Mouse (Mus musculus): ENCODE measurements around the gene Mboat1. TPM values are rescaled to one million over a fixed set of nuclear protein-coding genes. Genes with fewer than 3 reads are reported as not detected.

Gene Mboat1
- total RNA-seq, 2 experiments from 2014 or later: 1.5 to 2.1 TPM

GRCm38 (mm10) chr13:30245573-30245972 is 109.3 kb downstream of the Mboat1 start:
- no peak for DNase-seq (ENCODE audit: low spot score in 2 of 2)

- no peak for DNase-seq (ENCODE audit: low spot score in 2 of 2)
Observed at GRCm38 (mm10) chr13:30250341-30250905, 114.1 kb downstream of the Mboat1 start.

GRCm38 (mm10) chr13:30251431-30251830 is 115.1 kb downstream of the Mboat1 start:
- DNase-seq (ENCODE audit: low spot score in 2 of 2): no peak

- DNase-seq (ENCODE audit: low spot score in 2 of 2): no peak
Observed at GRCm38 (mm10) chr13:30252692-30253091, 116.4 kb downstream of the Mboat1 start.

GRCm38 (mm10) chr13:30253636-30254264 is 117.5 kb downstream of the Mboat1 start:
- no peak for DNase-seq (ENCODE audit: low spot score in 2 of 2)

- DNase-seq (ENCODE audit: low spot score in 2 of 2): no peak
Observed at GRCm38 (mm10) chr13:30254421-30254820, 118.1 kb downstream of the Mboat1 start.

- no peak for DNase-seq (ENCODE audit: low spot score in 2 of 2)
Observed at GRCm38 (mm10) chr13:30258802-30259201, 122.5 kb downstream of the Mboat1 start.

GRCm38 (mm10) chr13:30259326-30259725 is 123.0 kb downstream of the Mboat1 start:
- DNase-seq (ENCODE audit: low spot score in 2 of 2): no peak

GRCm38 (mm10) chr13:30259912-30260560 is 123.7 kb downstream of the Mboat1 start:
- peak; percentile 81 to 82 for DNase-seq (ENCODE audit: low spot score in 2 of 2)

- DNase-seq (ENCODE audit: low spot score in 2 of 2): no peak
Observed at GRCm38 (mm10) chr13:30263681-30264080, 127.4 kb downstream of the Mboat1 start.

GRCm38 (mm10) chr13:30264303-30264702 is 128.0 kb downstream of the Mboat1 start:
- no peak for DNase-seq (ENCODE audit: low spot score in 2 of 2)

- DNase-seq (ENCODE audit: low spot score in 2 of 2): no peak
Observed at GRCm38 (mm10) chr13:30264765-30265164, 128.5 kb downstream of the Mboat1 start.

GRCm38 (mm10) chr13:30266036-30266435 is 129.7 kb downstream of the Mboat1 start:
- DNase-seq (ENCODE audit: low spot score in 2 of 2): no peak

GRCm38 (mm10) chr13:30272040-30272686 is 135.9 kb downstream of the Mboat1 start:
- peak; percentile 51 to 61 for DNase-seq (ENCODE audit: low spot score in 2 of 2)

Other genes with a start within 250 kb of the Mboat1 start
- 10 to 100 TPM; 25.8 to 27.5 TPM for gene E2f3, start 150.4 kb upstream of the Mboat1 start, total RNA-seq (2021)
- 1 to 10 TPM; 1.3 to 3.6 TPM for gene Agtr1a, start 200.0 kb downstream of the Mboat1 start, total RNA-seq (2021)